Mouse (Mus musculus) yolk sac, embryonic 10.5 days (tissue): Measurements from ENCODE around the gene Txnip.

Experiments used
- DNase-seq: peaks from one replicate; pipeline ENCODE4 v3.0.0-alpha.2; 2017; ENCODE audit warnings: low spot score

Gene Txnip

DNA sequence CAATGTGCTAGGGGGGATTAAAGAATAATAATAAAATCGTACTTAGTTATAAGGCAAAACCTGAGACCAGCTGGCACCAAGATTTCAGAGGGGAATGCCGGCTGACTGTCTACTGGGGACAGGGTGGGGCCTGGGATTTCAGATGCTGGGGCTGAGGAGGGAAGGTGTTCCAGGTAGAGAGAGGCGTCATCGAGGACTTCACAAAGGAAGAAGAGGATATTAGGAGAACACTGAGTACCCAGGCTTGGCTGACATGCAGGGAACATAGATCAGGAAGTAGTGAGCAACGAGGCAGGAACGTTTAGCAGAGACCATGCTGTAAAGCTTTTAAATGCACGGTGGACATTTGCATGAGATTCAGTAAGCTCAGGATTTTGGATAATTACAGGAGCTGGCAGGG, 5.9 kb upstream of the Txnip start:
- DNase-seq, result no peak

DNA sequence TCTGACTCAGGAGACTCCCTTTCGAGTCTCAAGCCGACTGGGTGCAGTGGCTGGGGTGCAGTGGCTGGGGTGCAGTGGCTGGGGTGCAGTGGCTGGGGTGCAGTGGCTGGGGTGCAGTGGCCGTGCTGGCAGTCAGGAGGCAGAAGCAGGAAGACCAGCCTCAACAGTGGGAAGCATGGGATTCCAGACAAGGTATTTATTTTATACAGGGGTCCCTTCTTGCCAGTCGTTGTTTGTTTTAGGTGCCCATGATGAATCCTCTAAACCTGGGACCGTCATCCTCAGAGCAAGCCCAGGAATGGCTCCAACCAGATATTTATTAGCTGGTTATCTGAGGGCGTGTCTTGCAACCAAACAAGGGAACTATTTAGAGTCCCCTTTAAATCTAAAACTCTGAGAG, 4.2 kb upstream of the Txnip start:
- DNase-seq, result no peak

DNA sequence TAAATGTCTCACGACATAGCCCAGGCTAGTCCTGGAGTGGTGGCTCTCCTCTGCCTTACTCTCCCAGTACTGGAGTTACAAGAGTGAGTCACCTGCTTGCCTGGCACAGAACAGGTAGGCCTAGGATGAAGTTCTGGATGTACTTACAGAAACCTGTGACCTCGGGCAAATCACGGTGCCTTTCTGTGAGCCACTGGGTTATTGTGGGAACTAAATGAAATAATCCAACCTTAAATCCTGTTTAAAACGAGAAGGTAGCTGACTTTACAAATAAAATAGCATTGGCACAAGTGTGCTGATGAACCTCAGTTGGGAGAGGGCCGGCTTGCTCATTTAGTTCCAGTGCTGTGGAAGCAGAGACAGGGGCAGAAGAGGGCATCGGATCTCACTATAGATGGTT, 3.5 kb upstream of the Txnip start:
- DNase-seq, result no peak

DNA sequence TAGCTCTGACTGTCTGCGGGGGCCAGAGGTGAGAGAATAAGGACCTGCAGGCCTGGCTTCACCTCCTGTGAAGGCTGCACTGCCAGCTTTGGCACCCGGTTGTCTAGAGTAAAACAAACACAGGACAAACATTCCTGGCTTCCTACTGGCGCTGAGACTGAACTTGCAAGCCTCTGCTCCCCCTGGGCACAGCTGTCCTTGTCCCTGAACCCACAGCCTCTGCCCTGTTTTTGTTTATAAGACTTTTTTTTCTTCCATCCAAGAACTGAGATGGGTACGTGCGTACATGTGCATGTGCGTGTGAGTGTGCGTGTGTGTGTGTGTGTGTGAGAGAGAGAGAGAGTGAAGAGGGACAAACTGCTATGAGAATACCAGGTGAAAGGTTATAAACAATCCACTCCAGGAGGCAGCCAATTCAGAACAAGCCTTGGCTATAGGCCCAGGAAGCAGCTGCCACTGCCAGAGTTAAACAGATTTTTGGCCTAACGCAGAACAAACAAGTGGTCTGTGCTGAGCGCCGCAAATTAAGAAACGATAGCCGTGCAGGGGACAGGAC, 2.6 kb upstream of the Txnip start:
- no peak for DNase-seq

DNA sequence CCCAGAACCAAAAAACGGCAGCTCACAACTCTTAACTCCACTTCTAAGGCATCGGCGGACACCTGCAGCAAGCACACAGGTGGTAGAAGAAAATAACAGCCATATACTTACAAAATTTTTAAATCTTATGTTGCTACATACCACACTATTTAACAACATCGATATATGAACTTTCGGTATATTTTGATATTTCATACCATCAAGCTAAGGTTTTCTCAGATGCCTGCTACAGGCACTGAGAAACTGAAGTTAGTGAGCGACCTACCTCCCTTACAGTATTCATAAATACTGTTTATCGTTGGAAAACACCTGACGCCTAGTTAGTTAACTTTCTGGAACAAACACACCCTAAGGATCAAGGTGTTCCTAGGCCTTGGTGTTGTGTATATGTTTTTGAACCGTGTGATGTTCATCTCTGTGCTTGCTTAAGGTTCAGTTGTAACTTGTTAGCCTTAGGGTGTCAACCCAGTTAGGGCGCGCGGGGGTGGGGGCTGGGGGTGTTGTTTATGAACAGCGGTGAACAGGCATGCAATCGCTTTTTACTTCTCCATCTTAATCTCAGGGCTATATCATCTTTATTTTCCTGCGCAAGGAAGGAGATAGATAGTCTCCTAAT, 1.6 kb upstream of the Txnip start:
- DNase-seq, result no peak

DNA sequence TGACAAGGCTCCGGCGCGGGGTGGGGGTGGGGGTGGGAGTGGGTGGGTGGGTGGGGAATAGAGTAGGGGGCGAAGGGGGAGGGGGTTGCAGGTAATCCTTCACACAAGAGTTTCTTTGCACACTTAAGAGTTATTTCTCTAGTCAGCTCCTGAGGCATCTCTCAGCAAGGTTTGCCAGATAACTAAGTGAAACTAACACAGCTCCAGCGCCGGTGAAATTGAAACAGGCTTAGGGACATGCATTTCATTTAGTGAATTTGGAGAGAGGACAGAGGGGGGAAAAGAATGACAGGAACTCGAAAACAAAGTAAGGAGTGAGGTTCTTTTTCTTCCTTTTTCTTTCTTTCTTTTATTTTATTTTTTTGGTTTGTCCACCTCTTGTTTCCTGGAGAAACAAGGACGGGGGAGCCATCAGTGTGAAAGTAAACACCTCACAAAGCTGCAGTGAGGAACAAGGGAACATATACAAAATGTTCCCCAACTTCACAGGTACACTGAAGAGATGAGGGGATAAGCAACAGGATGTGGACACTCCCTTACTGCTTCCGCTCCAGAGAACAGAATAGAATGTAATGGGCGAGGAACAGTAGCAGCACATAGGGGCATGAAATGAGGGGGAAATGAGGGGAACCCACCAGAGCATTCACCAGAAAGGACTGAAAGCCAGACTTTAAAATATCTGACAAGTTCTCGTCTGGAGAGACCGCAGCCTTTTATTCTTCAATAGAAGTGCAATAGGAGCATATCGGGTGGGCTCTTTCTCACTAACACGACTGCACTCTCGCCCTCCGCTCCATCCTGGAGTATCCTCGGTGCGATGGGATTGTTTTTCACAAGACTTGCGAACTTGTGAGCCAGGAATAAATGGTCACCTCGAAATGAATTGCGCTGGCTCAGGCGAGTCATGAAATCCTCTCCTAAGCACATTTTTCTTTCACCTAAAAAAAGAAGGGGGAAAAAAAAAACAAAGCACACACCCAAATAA, 814 bp upstream of the Txnip start:
- no peak for DNase-seq

DNA sequence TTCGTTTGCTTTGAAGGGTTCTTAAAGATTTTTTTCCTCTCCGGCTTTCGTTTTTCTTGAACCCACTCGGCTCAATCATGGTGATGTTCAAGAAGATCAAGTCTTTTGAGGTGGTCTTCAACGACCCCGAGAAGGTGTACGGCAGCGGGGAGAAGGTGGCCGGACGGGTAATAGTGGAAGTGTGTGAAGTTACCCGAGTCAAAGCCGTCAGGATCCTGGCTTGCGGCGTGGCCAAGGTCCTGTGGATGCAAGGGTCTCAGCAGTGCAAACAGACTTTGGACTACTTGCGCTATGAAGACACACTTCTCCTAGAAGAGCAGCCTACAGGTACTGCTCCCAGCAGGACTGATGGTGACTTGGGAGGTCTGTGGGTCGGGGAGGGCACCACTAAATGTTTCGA, 402 bp downstream of the Txnip start:
- DNase-seq, result peak; percentile 69

DNA sequence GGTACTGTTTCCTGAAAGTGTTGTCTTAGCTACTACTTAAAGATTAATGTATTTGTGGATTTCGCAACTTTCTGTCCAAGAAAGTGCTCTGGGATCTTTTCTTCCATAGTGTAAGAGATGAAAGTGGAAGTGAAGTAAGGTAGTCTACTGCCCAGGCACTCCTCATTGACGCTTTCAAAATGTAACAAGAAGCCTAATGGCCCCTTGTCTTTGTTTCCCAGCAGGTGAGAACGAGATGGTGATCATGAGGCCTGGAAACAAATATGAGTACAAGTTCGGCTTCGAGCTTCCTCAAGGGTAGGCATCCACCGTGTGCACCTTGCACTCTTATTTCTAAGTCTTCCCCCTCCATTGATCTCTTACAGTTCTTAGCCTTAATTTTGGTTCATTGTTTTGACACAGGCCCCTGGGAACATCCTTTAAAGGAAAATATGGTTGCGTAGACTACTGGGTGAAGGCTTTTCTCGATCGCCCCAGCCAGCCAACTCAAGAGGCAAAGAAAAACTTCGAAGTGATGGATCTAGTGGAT, 975 bp downstream of the Txnip start:
- DNase-seq, result no peak

DNA sequence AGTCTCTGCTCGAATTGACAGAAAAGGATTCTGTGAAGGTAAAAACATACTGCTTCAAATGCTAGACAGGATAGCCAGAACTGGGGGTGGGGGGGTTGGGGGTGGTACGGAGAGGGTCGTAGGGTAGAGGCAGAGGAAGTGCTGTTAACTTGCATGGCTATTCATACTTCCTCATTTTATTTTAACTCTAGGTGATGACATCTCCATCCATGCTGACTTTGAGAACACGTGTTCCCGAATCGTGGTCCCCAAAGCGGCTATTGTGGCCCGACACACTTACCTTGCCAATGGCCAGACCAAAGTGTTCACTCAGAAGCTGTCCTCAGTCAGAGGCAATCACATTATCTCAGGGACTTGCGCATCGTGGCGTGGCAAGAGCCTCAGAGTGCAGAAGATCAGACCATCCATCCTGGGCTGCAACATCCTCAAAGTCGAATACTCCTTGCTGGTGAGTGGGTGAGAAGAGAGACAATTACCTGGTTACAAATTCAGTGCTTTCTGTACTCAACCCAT, 1.7 kb downstream of the Txnip start:
- DNase-seq, result no peak

DNA sequence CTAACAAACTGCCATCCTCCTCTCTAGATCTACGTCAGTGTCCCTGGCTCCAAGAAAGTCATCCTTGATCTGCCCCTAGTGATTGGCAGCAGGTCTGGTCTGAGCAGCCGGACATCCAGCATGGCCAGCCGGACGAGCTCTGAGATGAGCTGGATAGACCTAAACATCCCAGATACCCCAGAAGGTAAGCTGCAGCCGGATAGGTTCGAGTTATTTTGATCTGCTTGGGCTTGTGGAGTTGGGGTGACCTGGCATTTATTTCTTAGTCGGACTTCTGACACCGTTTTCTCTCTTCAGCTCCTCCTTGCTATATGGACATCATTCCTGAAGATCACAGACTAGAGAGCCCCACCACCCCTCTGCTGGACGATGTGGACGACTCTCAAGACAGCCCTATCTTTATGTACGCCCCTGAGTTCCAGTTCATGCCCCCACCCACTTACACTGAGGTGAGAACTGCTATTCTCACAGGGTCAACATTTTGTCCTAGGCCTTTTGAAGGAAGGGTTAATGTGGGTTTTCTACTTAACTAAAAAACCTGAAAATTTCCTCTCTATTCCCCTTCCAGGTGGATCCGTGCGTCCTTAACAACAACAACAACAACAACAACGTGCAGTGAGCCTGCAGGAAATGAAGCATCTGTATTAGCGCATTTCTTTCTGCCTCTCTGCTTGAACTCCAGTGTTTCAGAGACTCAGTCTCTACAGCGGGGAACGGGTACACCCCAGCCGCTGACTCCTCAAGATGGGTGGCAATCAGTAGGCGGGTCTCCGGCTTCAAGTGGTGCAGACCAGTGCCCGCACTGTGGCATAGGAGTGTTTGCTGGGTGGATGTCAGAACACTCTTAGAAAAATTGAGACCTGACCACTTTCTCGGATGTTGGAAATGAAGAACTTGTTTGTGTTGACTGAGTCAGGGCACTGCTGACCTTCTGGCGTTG, 2.4 kb downstream of the Txnip start:
- DNase-seq, result no peak

DNA sequence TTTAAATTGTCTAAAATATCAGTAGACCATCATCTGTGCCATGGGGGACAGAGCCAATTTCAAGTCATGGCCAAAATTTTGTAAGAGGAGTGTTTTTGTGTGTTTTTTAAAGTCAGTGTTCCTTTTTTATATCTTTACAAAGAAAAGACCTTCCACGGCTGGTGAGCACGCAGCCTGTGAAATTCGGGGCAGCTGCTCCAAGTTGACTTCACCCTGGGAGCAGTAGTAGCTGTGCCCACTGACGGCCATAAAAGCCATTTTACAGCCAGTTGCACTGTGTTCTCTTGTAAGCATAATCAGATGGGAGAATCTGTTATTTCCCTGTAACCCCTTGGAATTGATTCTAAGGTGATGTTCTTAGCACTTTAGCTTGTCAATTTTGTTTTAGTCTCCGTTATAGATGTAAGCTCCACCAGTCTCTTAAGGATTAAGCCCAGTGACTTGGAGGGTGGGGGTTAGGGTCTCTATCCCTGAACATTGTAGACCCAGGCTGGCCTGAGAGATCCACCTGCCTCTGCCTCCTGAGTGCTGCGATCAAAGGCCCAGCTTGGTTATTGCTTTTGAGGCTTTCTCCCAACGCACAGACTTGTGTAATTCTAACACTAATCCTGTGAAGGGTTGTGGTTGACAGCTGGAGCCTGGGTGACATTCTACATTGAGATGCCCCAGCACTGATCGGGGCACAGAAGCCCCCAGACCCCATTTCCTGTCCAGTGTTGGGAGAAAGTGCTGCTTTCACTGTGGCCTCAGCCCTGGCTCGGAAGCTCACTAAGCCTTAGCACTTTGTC, 3.3 kb downstream of the Txnip start:
- DNase-seq, result no peak

DNA sequence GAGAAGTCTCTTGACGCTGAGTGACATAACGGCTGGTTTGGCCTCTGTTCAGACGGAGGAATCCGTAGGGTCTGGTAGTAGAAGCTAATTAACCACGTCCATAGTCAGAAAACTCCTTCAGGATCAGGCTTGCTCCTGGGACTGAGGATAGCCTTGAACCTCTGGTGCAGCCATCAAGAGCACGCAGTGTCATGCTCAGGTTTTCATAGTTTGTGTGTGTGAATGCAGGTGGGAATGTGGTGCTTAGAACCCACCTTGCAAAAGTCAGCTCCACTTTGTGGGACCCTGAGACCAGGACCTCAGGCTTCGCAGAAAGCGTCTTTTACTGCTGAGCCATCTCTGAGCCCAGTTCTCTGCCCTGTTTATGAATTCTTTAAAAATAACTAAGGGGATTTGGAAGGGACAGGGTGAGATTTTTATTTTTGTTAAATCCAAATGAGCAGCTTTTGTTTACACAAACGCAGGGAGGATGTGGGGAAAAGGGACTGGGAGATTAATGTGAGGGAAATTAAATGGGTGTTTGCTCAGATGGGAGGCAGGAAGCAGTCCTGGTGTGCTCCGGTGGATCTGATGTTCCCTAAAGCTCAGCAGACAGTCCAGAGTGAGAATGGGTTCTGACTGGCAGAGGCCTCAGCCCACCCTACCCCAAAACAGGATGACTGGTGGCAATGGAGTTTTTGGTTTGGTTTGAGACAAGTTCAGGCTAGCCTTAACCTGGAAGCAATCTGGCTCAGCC, 4.4 kb downstream of the Txnip start:
- DNase-seq, result no peak

DNA sequence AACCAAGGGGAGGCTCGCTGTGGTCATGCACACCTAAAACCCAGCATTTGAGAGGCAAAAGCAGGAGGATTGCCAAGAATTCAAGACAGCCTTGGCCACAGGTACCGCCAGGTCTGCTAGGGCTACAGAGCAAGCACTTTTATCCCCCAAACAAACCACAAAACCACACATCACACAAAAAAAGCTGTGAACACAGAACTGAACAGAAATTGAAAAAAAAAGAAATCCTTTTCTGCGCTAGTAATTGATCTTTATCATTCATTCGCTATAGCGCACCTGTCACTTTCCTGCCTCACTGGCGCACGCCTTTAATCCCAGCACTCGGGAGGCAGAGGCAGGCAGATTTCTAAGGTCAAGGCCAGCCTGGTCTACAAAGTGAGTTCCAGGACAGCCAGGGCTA, 5.5 kb downstream of the Txnip start:
- no peak for DNase-seq

DNA sequence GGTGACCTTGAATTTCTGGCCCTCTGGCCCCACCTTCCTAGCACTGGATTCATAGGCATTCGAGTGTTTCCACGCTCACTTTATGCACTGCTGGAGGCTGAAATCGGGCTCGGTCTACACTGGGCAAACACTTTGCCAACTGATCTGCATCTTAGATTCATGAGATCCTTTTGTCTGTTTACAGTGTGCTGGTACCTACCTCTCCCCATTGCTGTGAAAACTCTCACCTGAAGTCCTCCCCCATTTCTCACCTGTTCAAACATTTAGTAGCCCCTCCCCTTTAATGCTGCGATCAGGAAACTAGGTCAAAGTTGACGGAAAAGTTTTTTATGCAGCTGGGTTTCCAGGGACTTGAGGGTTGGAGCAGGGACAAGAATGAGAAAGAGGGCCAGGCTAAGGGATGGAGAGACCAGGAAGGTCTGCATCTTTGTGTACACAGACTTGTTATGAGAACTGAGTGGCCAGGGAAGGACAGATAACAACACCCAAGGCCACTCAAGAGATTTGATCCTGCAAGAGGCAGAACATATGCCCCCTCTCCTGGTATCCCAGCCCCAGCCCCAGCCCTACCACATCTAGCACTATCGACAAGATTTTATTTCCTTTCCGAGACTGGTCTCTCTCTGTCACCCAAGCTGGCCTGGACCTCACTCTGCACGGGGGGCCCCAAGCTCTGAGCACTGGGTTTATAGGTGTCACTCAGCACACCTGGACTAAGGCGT, 6.3 kb downstream of the Txnip start:
- no peak for DNase-seq

DNA sequence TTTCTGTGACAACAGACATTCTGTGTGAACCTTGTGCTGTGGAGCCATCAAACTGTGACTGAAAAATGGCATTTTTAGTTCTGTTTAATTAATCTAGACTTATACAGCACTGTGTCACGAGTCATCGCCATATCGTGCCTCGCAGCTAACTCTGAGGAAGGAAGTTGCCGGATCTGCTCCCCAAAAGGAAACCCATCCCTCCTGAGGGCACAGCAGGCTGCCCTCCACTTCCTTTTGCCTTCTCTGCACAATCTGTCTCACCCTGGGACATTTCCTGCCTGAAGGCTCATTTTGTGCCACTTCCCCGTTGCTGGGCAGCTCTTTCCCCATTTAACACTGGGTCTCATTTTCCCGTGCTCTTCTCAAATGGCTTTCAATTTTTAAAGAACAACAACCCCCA, 6.9 kb downstream of the Txnip start:
- no peak for DNase-seq

DNA sequence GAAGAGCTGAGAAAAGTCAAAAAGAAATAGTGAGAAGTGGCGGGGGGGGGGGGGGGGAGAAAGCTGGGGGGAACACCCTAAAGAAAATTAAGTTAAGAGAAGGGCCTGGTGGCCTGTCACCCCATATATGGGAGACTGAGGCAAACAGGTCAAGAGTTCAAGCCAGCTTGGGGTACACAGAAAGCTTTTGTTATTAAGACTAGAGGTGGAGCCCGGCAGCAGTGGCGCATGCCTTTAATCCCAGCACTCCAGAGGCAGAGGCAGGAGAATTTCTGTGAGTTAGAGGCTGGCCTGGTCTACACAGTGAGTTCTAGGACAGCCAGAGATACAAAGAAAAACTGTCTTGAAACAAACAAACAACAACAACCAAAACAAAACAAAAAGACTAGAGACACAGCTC, 7.3 kb downstream of the Txnip start:
- DNase-seq, result no peak

DNA sequence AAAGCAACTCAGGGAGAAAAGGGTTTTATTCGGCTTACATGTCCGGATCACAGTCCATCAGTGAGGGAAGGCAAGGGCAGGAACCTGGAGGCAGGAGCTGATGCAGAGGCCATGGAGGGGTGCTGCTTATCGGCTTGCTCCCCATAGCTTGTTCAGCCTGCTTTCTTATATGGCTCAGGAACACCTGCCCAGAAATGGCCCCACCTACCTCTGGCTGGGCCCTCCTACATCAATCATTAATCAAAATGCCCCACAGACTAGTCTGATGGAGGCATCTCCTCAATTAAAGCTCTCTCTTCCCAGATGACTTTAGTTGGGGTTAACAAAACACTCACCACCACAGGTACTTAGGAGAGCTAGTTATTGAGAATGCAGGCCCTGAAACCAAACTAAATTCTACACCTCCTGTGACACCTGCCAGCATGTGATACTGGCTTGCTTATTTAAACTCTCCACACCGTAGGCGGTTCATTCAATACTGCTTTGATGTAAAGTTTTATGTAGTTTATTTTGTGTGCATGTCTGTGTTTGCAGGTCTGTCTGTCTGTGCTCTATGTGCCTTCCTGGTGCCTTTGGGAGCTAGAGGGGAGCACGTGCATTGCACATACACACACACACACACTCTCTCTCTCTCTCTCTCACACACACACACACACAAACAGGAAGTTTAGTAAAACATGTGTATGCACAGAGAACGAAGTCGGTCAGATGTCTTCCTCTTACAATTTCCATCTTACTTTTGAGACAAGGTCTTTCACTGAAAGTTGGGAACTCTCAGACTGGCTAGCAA, 9.1 kb downstream of the Txnip start:
- no peak for DNase-seq

DNA sequence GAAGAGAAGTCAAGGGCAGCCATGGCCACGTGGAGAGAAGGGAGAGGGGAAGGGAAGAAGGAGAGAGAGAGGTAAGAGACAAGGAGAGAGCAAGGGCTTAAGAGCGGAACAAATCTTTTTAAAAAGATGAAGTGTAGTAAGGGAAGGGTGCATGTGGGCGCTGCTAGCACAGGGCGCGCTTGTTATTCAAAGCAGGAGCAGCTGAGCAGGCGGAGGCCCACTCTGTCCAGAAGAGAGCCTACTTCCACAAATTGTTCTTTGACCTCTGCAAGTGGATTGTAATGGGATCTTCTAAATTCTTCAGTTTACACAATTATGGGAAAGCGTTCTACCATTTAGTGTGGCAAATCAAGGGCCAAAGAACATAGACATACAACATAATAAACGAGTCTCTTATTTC, 10.8 kb downstream of the Txnip start:
- DNase-seq, result no peak

DNA sequence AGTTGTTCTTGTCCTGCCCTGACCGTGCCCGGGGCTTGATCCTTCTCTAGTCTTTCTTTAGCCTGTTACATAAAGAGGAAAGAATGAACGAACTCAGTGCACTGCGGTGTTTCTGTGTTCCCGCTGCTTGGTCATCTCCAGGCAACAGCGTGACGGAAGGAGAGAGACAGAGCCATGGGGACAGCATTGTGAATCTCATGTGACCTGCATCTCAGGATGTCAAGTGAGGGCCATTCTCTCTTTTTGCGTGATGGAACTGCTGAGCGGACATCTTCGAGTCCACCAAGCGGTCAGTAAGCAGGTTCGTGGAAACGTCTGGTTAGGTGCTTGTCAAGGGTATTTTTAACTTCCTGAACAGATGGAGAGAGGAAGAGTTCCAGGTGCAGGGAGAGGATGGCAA, 11.7 kb downstream of the Txnip start:
- DNase-seq, result no peak
